Mouse (Mus musculus): ENCODE data around the gene Ccm2. TPM values are rescaled to one million over a fixed set of nuclear protein-coding genes. Genes with fewer than 3 reads are reported as not detected.

The Ccm2 gene
- polyA plus RNA-seq, 1 experiment from 2014 or later = 89.7 TPM

GRCm38 (mm10) chr11:6600284-6600944, 53.7 kb downstream of the Ccm2 start:
- no peak overlapping the region for H3K4me3 ChIP-seq
- ATAC-seq (ENCODE audit: insufficient number of reproducible peaks, low FRiP score, low TSS enrichment, low read depth) = no peak
- 83% methylated on average over 8 of the region's 8 CpGs for WGBS
- H3K27ac ChIP-seq = no peak overlapping the region
- H3K9ac ChIP-seq = no peak overlapping the region
- H3K9me3 ChIP-seq = no peaks in the 10 kb centered on the region
- H3K4me2 ChIP-seq = no peak overlapping the region
- peaks cover 16% of the 10 kb centered on the region for H3K27me3 ChIP-seq
- H3K4me1 ChIP-seq = peaks cover 44% of the 10 kb centered on the region
- peaks cover 33% of the 10 kb centered on the region for H3K36me3 ChIP-seq

GRCm38 (mm10) chr11:6601649-6602480, 55.2 kb downstream of the Ccm2 start:
- WGBS = 72% methylated on average over 20 of the region's 20 CpGs
- no peak for ATAC-seq (ENCODE audit: insufficient number of reproducible peaks, low FRiP score, low TSS enrichment, low read depth)
- no peak overlapping the region for H3K9ac ChIP-seq
- peaks cover 18% of the 10 kb centered on the region for H3K36me3 ChIP-seq
- H3K4me1 ChIP-seq = peaks cover 49% of the 10 kb centered on the region
- no peaks in the 10 kb centered on the region for H3K9me3 ChIP-seq
- H3K4me3 ChIP-seq = no peak overlapping the region
- peaks cover 31% of the 10 kb centered on the region for H3K27me3 ChIP-seq
- no peak overlapping the region for H3K27ac ChIP-seq
- no peak overlapping the region for H3K4me2 ChIP-seq

GRCm38 (mm10) chr11:6602662-6603061, 56.0 kb downstream of the Ccm2 start:
- H3K4me1 ChIP-seq = peaks cover 49% of the 10 kb centered on the region
- H3K4me2 ChIP-seq = no peak overlapping the region
- H3K4me3 ChIP-seq = no peak overlapping the region
- ATAC-seq (ENCODE audit: insufficient number of reproducible peaks, low FRiP score, low TSS enrichment, low read depth) = no peak
- peaks cover 10% of the 10 kb centered on the region for H3K36me3 ChIP-seq
- no peak overlapping the region for H3K27ac ChIP-seq
- H3K9ac ChIP-seq = no peak overlapping the region
- H3K27me3 ChIP-seq = peaks cover 32% of the 10 kb centered on the region
- 80% methylated on average over 9 of the region's 9 CpGs for WGBS
- no peaks in the 10 kb centered on the region for H3K9me3 ChIP-seq

- H3K27ac ChIP-seq = no peak overlapping the region
- H3K9me3 ChIP-seq = no peaks in the 10 kb centered on the region
- H3K4me2 ChIP-seq = no peak overlapping the region
- peaks cover 43% of the 10 kb centered on the region for H3K4me1 ChIP-seq
- H3K36me3 ChIP-seq = peaks cover 5% of the 10 kb centered on the region; the same call in 1 of the 2 replicates
- no peak overlapping the region for H3K4me3 ChIP-seq
- H3K9ac ChIP-seq = no peak overlapping the region
- WGBS = 79% methylated on average over 9 of the region's 9 CpGs
- ATAC-seq (ENCODE audit: insufficient number of reproducible peaks, low FRiP score, low TSS enrichment, low read depth) = no peak
- peaks cover 32% of the 10 kb centered on the region for H3K27me3 ChIP-seq
Measured at GRCm38 (mm10) chr11:6603224-6603623, 56.5 kb downstream of the Ccm2 start.

- no peak for ATAC-seq (ENCODE audit: insufficient number of reproducible peaks, low FRiP score, low TSS enrichment, low read depth)
- Histone ChIP-seq H3K36me3 (peaks cover 2% of the 10 kb centered on the region; the same call in 1 of the 2 replicates), H3K27me3 (peaks cover 32% of the 10 kb centered on the region), H3K4me2 (peak overlapping the region; percentile 26; the same call in 1 of the 2 replicates), H3K4me3 (no peak overlapping the region), H3K27ac (no peak overlapping the region), H3K9me3 (no peaks in the 10 kb centered on the region), H3K9ac (no peak overlapping the region; the same call in 1 of the 2 replicates), H3K4me1 (peaks cover 35% of the 10 kb centered on the region)
- WGBS = 15% methylated on average over 12 of the region's 12 CpGs
Measured at GRCm38 (mm10) chr11:6603887-6604603, 57.4 kb downstream of the Ccm2 start.

- Histone ChIP-seq H3K4me3 (peak overlapping the region; percentile 41; the same call in 1 of the 2 replicates), H3K4me2 (peak overlapping the region; percentile 81), H3K9me3 (no peaks in the 10 kb centered on the region), H3K9ac (no peak overlapping the region), H3K36me3 (peaks cover 2% of the 10 kb centered on the region; the same call in 1 of the 2 replicates), H3K27me3 (peaks cover 32% of the 10 kb centered on the region), H3K4me1 (peaks cover 31% of the 10 kb centered on the region), H3K27ac (no peak overlapping the region)
- ATAC-seq (ENCODE audit: insufficient number of reproducible peaks, low FRiP score, low TSS enrichment, low read depth) = no peak
Measured at GRCm38 (mm10) chr11:6604604-6604936, 57.9 kb downstream of the Ccm2 start.

GRCm38 (mm10) chr11:6605021-6605481, 58.4 kb downstream of the Ccm2 start:
- no peak overlapping the region for H3K27ac ChIP-seq
- WGBS = 12% methylated on average over 13 of the region's 13 CpGs
- no peaks in the 10 kb centered on the region for H3K9me3 ChIP-seq
- peaks cover 2% of the 10 kb centered on the region; the same call in 1 of the 2 replicates for H3K36me3 ChIP-seq
- peak overlapping the region; percentile 81 for H3K4me2 ChIP-seq
- H3K4me3 ChIP-seq = peak overlapping the region; percentile 41
- no peak for ATAC-seq (ENCODE audit: insufficient number of reproducible peaks, low FRiP score, low TSS enrichment, low read depth)
- 0 out of 2 replicates have a peak overlapping the region, but pooled peaks have one; percentile 11 for H3K9ac ChIP-seq
- peaks cover 31% of the 10 kb centered on the region for H3K4me1 ChIP-seq
- H3K27me3 ChIP-seq = peaks cover 32% of the 10 kb centered on the region

GRCm38 (mm10) chr11:6605491-6606399, 59.1 kb downstream of the Ccm2 start, which contains the start of gene Nacad:
Gene Nacad, minus strand, starts transcription at chr11:6606053.
- Histone ChIP-seq H3K4me1 (peaks cover 31% of the 10 kb centered on the region), H3K27me3 (peaks cover 32% of the 10 kb centered on the region), H3K9ac (0 out of 2 replicates have a peak within 1 kb of the TSS, but pooled peaks have one; percentile 11), H3K4me2 (peak within 1 kb of the TSS; percentile 81), H3K36me3 (peaks cover 6% of the 10 kb centered on the region; the same call in 1 of the 2 replicates), H3K4me3 (peak within 1 kb of the TSS; percentile 41), H3K9me3 (no peaks in the 10 kb centered on the region), H3K27ac (no peak within 1 kb of the TSS)
- 6% methylated on average over 35 of the region's 41 CpGs for WGBS
- 0 out of 2 replicates have a peak, but pooled peaks have one; percentile 52 for ATAC-seq (ENCODE audit: insufficient number of reproducible peaks, low FRiP score, low TSS enrichment, low read depth)

- H3K4me1 ChIP-seq = no peaks in the 10 kb centered on the region
- no peak overlapping the region for H3K9ac ChIP-seq
- WGBS = 90% methylated on average over 12 of the region's 12 CpGs
- no peaks in the 10 kb centered on the region for H3K9me3 ChIP-seq
- H3K27me3 ChIP-seq = no peaks in the 10 kb centered on the region
- peaks cover 89% of the 10 kb centered on the region for H3K36me3 ChIP-seq
- no peak for ATAC-seq (ENCODE audit: insufficient number of reproducible peaks, low FRiP score, low TSS enrichment, low read depth)
- no peak overlapping the region for H3K4me2 ChIP-seq
- H3K4me3 ChIP-seq = no peak overlapping the region
- H3K27ac ChIP-seq = no peak overlapping the region
Measured at GRCm38 (mm10) chr11:6615250-6616205, 68.8 kb downstream of the Ccm2 start.

GRCm38 (mm10) chr11:6623704-6624103, 77.0 kb downstream of the Ccm2 start:
- ATAC-seq (ENCODE audit: insufficient number of reproducible peaks, low FRiP score, low TSS enrichment, low read depth) = no peak
- peaks cover 53% of the 10 kb centered on the region for H3K36me3 ChIP-seq
- H3K9ac ChIP-seq = no peak overlapping the region
- H3K27me3 ChIP-seq = no peaks in the 10 kb centered on the region
- no peak overlapping the region for H3K4me2 ChIP-seq
- H3K9me3 ChIP-seq = no peaks in the 10 kb centered on the region
- H3K4me3 ChIP-seq = no peak overlapping the region
- no peak overlapping the region for H3K27ac ChIP-seq
- 93% methylated on average over 10 of the region's 10 CpGs for WGBS
- peaks cover 26% of the 10 kb centered on the region for H3K4me1 ChIP-seq
